Mouse (Mus musculus): ENCODE data around the gene Lce1i. TPM values are rescaled to one million over a fixed set of nuclear protein-coding genes. Genes with fewer than 3 reads are reported as not detected.

Lce1i gene
- not detected in 2 replicates for polyA plus RNA-seq (2021; fragmentation: Nextera tagmentation)
- long read RNA-seq, experiment 1: 0 reads
- long read RNA-seq, experiment 2: 0 reads

DNA sequence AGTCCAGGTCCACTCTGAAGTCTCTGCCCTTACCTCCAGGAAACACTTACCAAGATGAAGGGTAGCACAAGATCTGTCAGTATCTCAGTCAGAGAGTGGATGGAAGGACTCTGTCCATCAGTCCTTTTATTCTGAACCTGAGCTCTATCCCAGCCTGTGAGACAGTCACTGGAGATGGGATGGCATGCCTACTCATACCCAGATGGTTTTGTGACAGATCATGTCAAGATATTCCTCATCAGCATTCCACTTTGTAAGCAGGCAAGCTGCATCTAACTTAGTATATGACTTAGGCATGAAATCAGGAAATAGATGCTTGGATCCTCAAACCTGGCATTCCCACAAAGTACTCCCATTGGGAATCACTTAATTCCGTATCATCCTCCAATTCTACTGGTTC, at the start of gene Lce1i:
TSS of gene Lce1i (minus strand) at position 101 of the 400 bp plus-strand sequence.

DNA sequence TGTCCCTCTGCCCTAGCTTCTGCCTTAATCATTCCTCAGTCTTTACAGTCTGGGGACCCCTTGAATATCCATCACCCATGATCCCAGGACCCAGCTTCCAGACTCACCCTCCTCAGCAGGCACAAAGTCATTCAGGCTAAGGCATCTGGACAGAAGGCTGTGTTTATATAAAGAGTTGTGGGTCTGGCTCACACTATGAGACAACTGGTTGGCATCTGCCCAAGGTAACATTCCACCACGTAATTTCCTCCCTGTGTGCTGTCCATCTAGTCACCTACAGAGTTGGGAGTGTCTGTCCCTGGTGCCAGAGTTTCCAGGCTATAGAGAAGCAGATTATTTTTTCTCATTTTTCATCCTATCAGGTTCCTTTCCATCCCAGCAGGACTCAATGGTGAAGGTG, 48.4 kb upstream of the Lce1i start, which contains the start of gene Kprp:
TSS of gene Kprp (minus strand) at position 140 of the 400 bp plus-strand sequence.

GRCm38 (mm10) chr3:92807791-92808190, 29.1 kb upstream of the Lce1i start, which contains the start of gene Lce1k:
Gene Lce1k (minus strand): TSS chr3:92807891.

GRCm38 (mm10) chr3:92790414-92790813, 11.7 kb upstream of the Lce1i start, which contains the start of gene Lce1j:
Gene Lce1j (minus strand): TSS chr3:92790514.

GRCm38 (mm10) chr3:92764965-92765364, 13.7 kb downstream of the Lce1i start, which contains the start of gene Lce1h:
Gene Lce1h (minus strand): TSS chr3:92765065.

DNA sequence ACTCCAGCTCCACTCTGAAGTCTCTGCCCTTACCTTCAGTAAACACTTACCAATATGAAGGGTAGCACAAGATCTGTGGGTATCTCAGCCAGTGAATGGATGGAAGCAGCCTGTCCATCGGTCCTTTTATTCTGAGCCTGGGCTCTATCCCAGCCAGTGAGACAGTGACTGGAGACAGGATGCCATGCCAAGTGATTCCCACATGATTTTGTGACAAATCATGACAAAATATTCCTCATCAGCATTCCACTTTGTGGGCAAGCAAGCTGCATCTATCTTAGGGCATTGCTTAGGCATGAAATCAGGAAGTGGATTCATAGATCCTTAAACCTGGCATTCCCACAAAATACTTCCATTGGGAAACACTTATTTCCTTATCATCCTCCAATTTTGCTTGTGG, 26.5 kb downstream of the Lce1i start, which contains the start of gene Lce1g:
TSS of gene Lce1g (minus strand) at position 101 of the 400 bp plus-strand sequence.

GRCm38 (mm10) chr3:92738996-92739395, 39.7 kb downstream of the Lce1i start, which contains the start of gene Gm38119:
Gene Gm38119 (minus strand): TSS chr3:92739096.

Other genes with a start within 250 kb of the Lce1i start
- gene 2310046K23Rik, start 244.4 kb downstream of the Lce1i start, polyA plus RNA-seq (2021; fragmentation: Nextera tagmentation): not detected in 2 replicates
- gene Ivl, start 205.2 kb downstream of the Lce1i start, polyA plus RNA-seq (2021; fragmentation: Nextera tagmentation): not detected in 2 replicates
- not detected in 2 replicates for gene Smcp, start 189.9 kb downstream of the Lce1i start, polyA plus RNA-seq (2021; fragmentation: Nextera tagmentation)
- not detected in 2 replicates for gene 2210017I01Rik, start 171.4 kb downstream of the Lce1i start, polyA plus RNA-seq (2021; fragmentation: Nextera tagmentation)
- gene Lce6a, start 157.2 kb downstream of the Lce1i start, polyA plus RNA-seq (2021; fragmentation: Nextera tagmentation): not detected in 2 replicates
- gene Lce1a1, start 130.6 kb downstream of the Lce1i start, polyA plus RNA-seq (2021; fragmentation: Nextera tagmentation): not detected in 2 replicates
- not detected in 2 replicates for gene Lce1b, start 122.0 kb downstream of the Lce1i start, polyA plus RNA-seq (2021; fragmentation: Nextera tagmentation)
- not detected in 2 replicates for gene Lce1a2, start 108.6 kb downstream of the Lce1i start, polyA plus RNA-seq (2021; fragmentation: Nextera tagmentation)
- gene Lce1c, start 99.7 kb downstream of the Lce1i start, polyA plus RNA-seq (2021; fragmentation: Nextera tagmentation): not detected in 2 replicates
- gene Lce1d, start 91.7 kb downstream of the Lce1i start, polyA plus RNA-seq (2021; fragmentation: Nextera tagmentation): not detected in 2 replicates
- gene Lce1e, start 69.8 kb downstream of the Lce1i start, polyA plus RNA-seq (2021; fragmentation: Nextera tagmentation): not detected in 2 replicates
- not detected in 2 replicates for gene Lce1f, start 58.5 kb downstream of the Lce1i start, polyA plus RNA-seq (2021; fragmentation: Nextera tagmentation)
- gene Gm38119, start 39.8 kb downstream of the Lce1i start, polyA plus RNA-seq (2021; fragmentation: Nextera tagmentation): not detected in 2 replicates
- not detected in 2 replicates for gene Lce1g, start 26.6 kb downstream of the Lce1i start, polyA plus RNA-seq (2021; fragmentation: Nextera tagmentation)
- not detected in 2 replicates for gene Lce1h, start 13.8 kb downstream of the Lce1i start, polyA plus RNA-seq (2021; fragmentation: Nextera tagmentation)
- not detected in 2 replicates for gene Lce1j, start 11.6 kb upstream of the Lce1i start, polyA plus RNA-seq (2021; fragmentation: Nextera tagmentation)
- gene Lce1k, start 29.0 kb upstream of the Lce1i start, polyA plus RNA-seq (2021; fragmentation: Nextera tagmentation): not detected in 2 replicates
- not detected in 2 replicates for gene Kprp, start 48.3 kb upstream of the Lce1i start, polyA plus RNA-seq (2021; fragmentation: Nextera tagmentation)
- gene Lce1l, start 72.4 kb upstream of the Lce1i start, polyA plus RNA-seq (2021; fragmentation: Nextera tagmentation): not detected in 2 replicates
- gene 2310050C09Rik, start 91.3 kb upstream of the Lce1i start, polyA plus RNA-seq (2021; fragmentation: Nextera tagmentation): not detected in 2 replicates
- not detected in 2 replicates for gene Lce3a, start 147.3 kb upstream of the Lce1i start, polyA plus RNA-seq (2021; fragmentation: Nextera tagmentation)
- not detected in 2 replicates for gene Lce3b, start 154.1 kb upstream of the Lce1i start, polyA plus RNA-seq (2021; fragmentation: Nextera tagmentation)
- not detected in 2 replicates for gene Lce3c, start 165.6 kb upstream of the Lce1i start, polyA plus RNA-seq (2021; fragmentation: Nextera tagmentation)
- not detected in 2 replicates for gene Lce3d, start 178.5 kb upstream of the Lce1i start, polyA plus RNA-seq (2021; fragmentation: Nextera tagmentation)
- gene Lce3e, start 188.2 kb upstream of the Lce1i start, polyA plus RNA-seq (2021; fragmentation: Nextera tagmentation): not detected in 2 replicates
- gene Lce3f, start 213.3 kb upstream of the Lce1i start, polyA plus RNA-seq (2021; fragmentation: Nextera tagmentation): not detected in 2 replicates
- not detected in 2 replicates for gene Crct1, start 236.8 kb upstream of the Lce1i start, polyA plus RNA-seq (2021; fragmentation: Nextera tagmentation)
- not detected in 2 replicates for gene Lce1m, start 240.2 kb upstream of the Lce1i start, polyA plus RNA-seq (2021; fragmentation: Nextera tagmentation)